Mouse (Mus musculus): ENCODE measurements around the gene Arhgef10l. TPM values are rescaled to one million over a fixed set of nuclear protein-coding genes. Genes with fewer than 3 reads are reported as not detected.
A peak's percentile ranks its signal among the peaks of the same experiment; 100 is the strongest.

Arhgef10l gene
- polyA plus RNA-seq, 1 experiment from 2014 or later, result 23.6 TPM

- no peak overlapping the region for H3K27ac ChIP-seq (ENCODE audit: low read depth, low read length)
- H3K4me1 ChIP-seq (replicated peaks; ENCODE audit: control insufficient read depth, insufficient read depth, low read length), result no peaks in the 10 kb centered on the region
- no peak overlapping the region for H3K4me2 ChIP-seq (ENCODE audit: low read depth, low read length, severe bottlenecking)
- H3K36me3 ChIP-seq (ENCODE audit: control insufficient read depth, insufficient read depth, low read length), result no peaks in the 10 kb centered on the region
- DNase-seq (ENCODE audit: low spot score) (no peak), ATAC-seq (replicated peaks; ENCODE audit: low FRiP score) (no peak)
- no peaks in the 10 kb centered on the region for H3K27me3 ChIP-seq (ENCODE audit: control insufficient read depth, insufficient read depth, low read length)
- H3K9me3 ChIP-seq (ENCODE audit: control insufficient read depth, low read length), result no peaks in the 10 kb centered on the region; the same call in 1 of the 2 replicates
- 89% methylated on average over 8 of the region's 8 CpGs for WGBS
- no peak overlapping the region for H3K9ac ChIP-seq (ENCODE audit: low read length)
- no peak overlapping the region for H3K4me3 ChIP-seq (ENCODE audit: low read depth, low read length)
Observed at GRCm38 (mm10) chr4:140637269-140637668, 28.5 kb downstream of the Arhgef10l start.

- Histone ChIP-seq H3K9me3 (ENCODE audit: control insufficient read depth, low read length) (no peaks in the 10 kb centered on the region), H3K4me3 (ENCODE audit: low read depth, low read length) (no peak overlapping the region), H3K36me3 (ENCODE audit: control insufficient read depth, insufficient read depth, low read length) (no peaks in the 10 kb centered on the region), H3K27me3 (ENCODE audit: control insufficient read depth, insufficient read depth, low read length) (no peaks in the 10 kb centered on the region), H3K27ac (ENCODE audit: low read depth, low read length) (no peak overlapping the region), H3K4me1 (replicated peaks; ENCODE audit: control insufficient read depth, insufficient read depth, low read length) (no peaks in the 10 kb centered on the region), H3K4me2 (ENCODE audit: low read depth, low read length, severe bottlenecking) (no peak overlapping the region), H3K9ac (ENCODE audit: low read length) (no peak overlapping the region)
- ATAC-seq (replicated peaks; ENCODE audit: low FRiP score), result no peak
- whole genome bisulfite sequencing, result 78% methylated on average over 5 of the region's 5 CpGs
- DNase-seq (ENCODE audit: low spot score), result no peak
Observed at GRCm38 (mm10) chr4:140636312-140636996, 29.4 kb downstream of the Arhgef10l start.

DNA sequence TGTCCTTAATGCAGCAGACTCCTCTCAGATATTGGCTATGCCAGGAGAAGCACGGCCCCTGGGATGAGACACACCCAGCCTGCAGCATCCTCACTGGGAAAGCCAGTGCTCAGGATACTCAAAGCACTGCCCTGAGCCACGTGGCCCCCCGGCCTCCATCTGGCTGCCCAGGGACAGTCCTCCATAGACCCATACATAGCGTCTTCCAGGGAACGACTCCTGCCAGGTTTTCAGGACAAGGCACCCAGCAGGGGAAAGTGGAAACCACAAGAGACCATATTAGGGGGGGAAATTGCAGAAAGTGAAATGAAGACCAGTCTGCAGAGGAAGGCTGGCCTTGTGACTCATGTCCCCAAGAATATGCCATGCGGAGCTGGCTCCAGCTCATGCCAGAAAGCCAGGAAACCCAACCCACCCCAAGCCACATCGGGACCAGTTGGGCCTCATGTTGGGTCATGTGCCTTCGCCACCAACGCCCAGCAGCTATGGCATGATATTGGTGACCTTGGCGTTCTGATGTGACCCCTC is 30.9 kb downstream of the Arhgef10l start:
- H3K36me3 ChIP-seq (ENCODE audit: control insufficient read depth, insufficient read depth, low read length), result no peaks in the 10 kb centered on the region
- H3K9ac ChIP-seq (ENCODE audit: low read length), result no peak overlapping the region
- DNase-seq (ENCODE audit: low spot score) (no peak), ATAC-seq (replicated peaks; ENCODE audit: low FRiP score) (no peak)
- no peaks in the 10 kb centered on the region for H3K9me3 ChIP-seq (ENCODE audit: control insufficient read depth, low read length)
- H3K4me1 ChIP-seq (replicated peaks; ENCODE audit: control insufficient read depth, insufficient read depth, low read length), result no peaks in the 10 kb centered on the region; the same call in 1 of the 2 replicates
- WGBS, result 81% methylated on average over 10 of the region's 10 CpGs
- H3K4me3 ChIP-seq (ENCODE audit: low read depth, low read length), result no peak overlapping the region
- no peak overlapping the region for H3K27ac ChIP-seq (ENCODE audit: low read depth, low read length)
- H3K4me2 ChIP-seq (ENCODE audit: low read depth, low read length, severe bottlenecking), result no peak overlapping the region
- H3K27me3 ChIP-seq (ENCODE audit: control insufficient read depth, insufficient read depth, low read length), result no peaks in the 10 kb centered on the region

GRCm38 (mm10) chr4:140631276-140631849 is 34.4 kb downstream of the Arhgef10l start:
- ATAC-seq (replicated peaks; ENCODE audit: low FRiP score), result no peak
- no peak overlapping the region for H3K4me2 ChIP-seq (ENCODE audit: low read depth, low read length, severe bottlenecking)
- DNase-seq (ENCODE audit: low spot score), result no peak
- H3K4me1 ChIP-seq (replicated peaks; ENCODE audit: control insufficient read depth, insufficient read depth, low read length), result peaks cover 5% of the 10 kb centered on the region
- no peak overlapping the region for H3K9ac ChIP-seq (ENCODE audit: low read length)
- no peaks in the 10 kb centered on the region for H3K27me3 ChIP-seq (ENCODE audit: control insufficient read depth, insufficient read depth, low read length)
- H3K36me3 ChIP-seq (ENCODE audit: control insufficient read depth, insufficient read depth, low read length), result no peaks in the 10 kb centered on the region
- no peaks in the 10 kb centered on the region for H3K9me3 ChIP-seq (ENCODE audit: control insufficient read depth, low read length)
- no peak overlapping the region for H3K27ac ChIP-seq (ENCODE audit: low read depth, low read length)
- 78% methylated on average over 6 of the region's 6 CpGs for WGBS
- no peak overlapping the region for H3K4me3 ChIP-seq (ENCODE audit: low read depth, low read length)

GRCm38 (mm10) chr4:140630651-140631241 is 35.1 kb downstream of the Arhgef10l start:
- no peaks in the 10 kb centered on the region for H3K36me3 ChIP-seq (ENCODE audit: control insufficient read depth, insufficient read depth, low read length)
- no peak overlapping the region for H3K9ac ChIP-seq (ENCODE audit: low read length)
- H3K9me3 ChIP-seq (ENCODE audit: control insufficient read depth, low read length), result no peaks in the 10 kb centered on the region
- H3K27me3 ChIP-seq (ENCODE audit: control insufficient read depth, insufficient read depth, low read length), result no peaks in the 10 kb centered on the region
- no peak for ATAC-seq (replicated peaks; ENCODE audit: low FRiP score)
- H3K4me3 ChIP-seq (ENCODE audit: low read depth, low read length), result no peak overlapping the region
- H3K4me2 ChIP-seq (ENCODE audit: low read depth, low read length, severe bottlenecking), result no peak overlapping the region
- no peak for DNase-seq (ENCODE audit: low spot score)
- 48% methylated on average over 15 of the region's 15 CpGs for WGBS
- H3K27ac ChIP-seq (ENCODE audit: low read depth, low read length), result no peak overlapping the region
- H3K4me1 ChIP-seq (replicated peaks; ENCODE audit: control insufficient read depth, insufficient read depth, low read length), result peaks cover 10% of the 10 kb centered on the region

DNA sequence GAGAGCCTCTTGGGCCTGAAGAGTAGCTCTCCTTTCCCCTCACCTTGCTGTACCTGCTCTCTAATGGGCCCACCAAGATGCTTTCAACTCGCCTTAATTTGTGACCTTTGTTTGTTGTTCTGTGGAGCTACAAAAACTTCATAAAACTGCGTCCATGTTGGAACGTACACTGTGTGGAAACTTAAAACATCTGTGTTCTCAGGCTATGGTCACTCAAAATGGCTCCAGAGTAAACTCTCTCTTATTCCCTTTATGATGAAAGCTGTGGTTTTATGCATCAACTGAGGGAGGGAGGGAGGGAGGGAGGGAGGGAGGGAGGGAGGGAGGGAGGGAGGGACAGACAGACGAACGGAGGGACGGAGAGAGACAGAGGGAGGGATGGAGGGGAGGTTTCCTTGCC is 35.7 kb downstream of the Arhgef10l start:
- H3K4me2 ChIP-seq (ENCODE audit: low read depth, low read length, severe bottlenecking), result no peak overlapping the region
- DNase-seq (ENCODE audit: low spot score) (no peak), ATAC-seq (replicated peaks; ENCODE audit: low FRiP score) (no peak)
- H3K4me3 ChIP-seq (ENCODE audit: low read depth, low read length), result no peak overlapping the region
- H3K27ac ChIP-seq (ENCODE audit: low read depth, low read length), result no peak overlapping the region
- peaks cover 16% of the 10 kb centered on the region for H3K4me1 ChIP-seq (replicated peaks; ENCODE audit: control insufficient read depth, insufficient read depth, low read length)
- H3K9ac ChIP-seq (ENCODE audit: low read length), result no peak overlapping the region
- no peaks in the 10 kb centered on the region for H3K36me3 ChIP-seq (ENCODE audit: control insufficient read depth, insufficient read depth, low read length)
- no peaks in the 10 kb centered on the region for H3K27me3 ChIP-seq (ENCODE audit: control insufficient read depth, insufficient read depth, low read length)
- WGBS, result 62% methylated on average over 6 of the region's 6 CpGs
- H3K9me3 ChIP-seq (ENCODE audit: control insufficient read depth, low read length), result no peaks in the 10 kb centered on the region

DNA sequence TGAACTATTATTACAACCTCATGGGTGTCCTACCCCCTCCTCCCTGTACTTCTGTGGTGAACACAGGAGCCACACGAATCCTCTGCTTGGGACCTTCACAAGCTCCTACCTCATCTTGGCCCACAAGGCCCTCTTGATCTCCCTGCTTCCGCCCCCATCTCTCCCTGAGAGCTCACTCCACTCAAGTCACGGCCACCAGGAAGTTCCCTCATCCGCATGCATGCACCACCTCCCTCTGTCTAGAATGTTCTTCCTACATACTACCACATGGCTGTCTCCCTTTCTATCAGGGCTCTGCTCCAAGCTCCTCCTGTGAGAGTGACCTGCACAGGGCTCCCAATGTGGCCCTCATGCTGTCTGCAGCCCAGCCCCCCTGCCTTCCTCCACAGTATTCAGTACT is 36.8 kb downstream of the Arhgef10l start:
- Histone ChIP-seq H3K9ac (ENCODE audit: low read length) (no peak overlapping the region), H3K9me3 (ENCODE audit: control insufficient read depth, low read length) (no peaks in the 10 kb centered on the region), H3K27me3 (ENCODE audit: control insufficient read depth, insufficient read depth, low read length) (no peaks in the 10 kb centered on the region), H3K4me3 (ENCODE audit: low read depth, low read length) (no peak overlapping the region), H3K4me2 (ENCODE audit: low read depth, low read length, severe bottlenecking) (no peak overlapping the region), H3K36me3 (ENCODE audit: control insufficient read depth, insufficient read depth, low read length) (no peaks in the 10 kb centered on the region), H3K4me1 (replicated peaks; ENCODE audit: control insufficient read depth, insufficient read depth, low read length) (peaks cover 23% of the 10 kb centered on the region), H3K27ac (ENCODE audit: low read depth, low read length) (peak overlapping the region; percentile 14; the same call in 1 of the 2 replicates)
- 72% methylated on average over 4 of the region's 4 CpGs for WGBS
- ATAC-seq (replicated peaks; ENCODE audit: low FRiP score) (no peak), DNase-seq (ENCODE audit: low spot score) (no peak)

DNA sequence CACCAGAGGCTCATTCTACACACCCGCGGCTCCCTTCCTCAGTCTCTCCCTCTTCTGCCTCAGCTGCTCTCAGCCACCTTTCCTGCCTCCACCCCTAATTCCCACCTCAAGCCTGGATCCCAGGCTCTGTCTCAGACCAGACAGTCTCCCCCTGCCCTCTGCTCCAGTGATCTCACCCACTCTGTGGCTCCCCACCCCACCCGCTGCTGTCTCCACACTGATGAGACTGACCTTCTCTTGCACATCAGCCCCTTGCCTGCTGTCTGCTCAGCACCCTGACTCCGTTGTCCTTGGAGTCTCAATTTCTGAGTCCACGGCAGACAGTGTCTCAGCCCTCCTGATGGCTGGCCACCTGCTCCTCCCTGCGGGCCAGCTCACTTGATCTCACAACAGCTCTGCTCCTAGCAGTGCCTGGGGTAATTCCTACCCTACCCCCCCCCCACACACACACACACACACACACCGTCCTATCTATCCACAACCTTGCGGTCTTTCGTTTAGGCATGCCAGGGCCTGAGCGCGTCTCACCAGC is 37.3 kb downstream of the Arhgef10l start:
- no peak overlapping the region for H3K4me2 ChIP-seq (ENCODE audit: low read depth, low read length, severe bottlenecking)
- DNase-seq (ENCODE audit: low spot score), result no peak
- peak overlapping the region; percentile 39; the same call in 1 of the 2 replicates for H3K27ac ChIP-seq (ENCODE audit: low read depth, low read length)
- H3K36me3 ChIP-seq (ENCODE audit: control insufficient read depth, insufficient read depth, low read length), result no peaks in the 10 kb centered on the region
- no peak overlapping the region for H3K9ac ChIP-seq (ENCODE audit: low read length)
- H3K4me1 ChIP-seq (replicated peaks; ENCODE audit: control insufficient read depth, insufficient read depth, low read length), result peaks cover 28% of the 10 kb centered on the region
- H3K4me3 ChIP-seq (ENCODE audit: low read depth, low read length), result no peak overlapping the region
- 58% methylated on average over 11 of the region's 11 CpGs for WGBS
- H3K27me3 ChIP-seq (ENCODE audit: control insufficient read depth, insufficient read depth, low read length), result no peaks in the 10 kb centered on the region
- no peaks in the 10 kb centered on the region for H3K9me3 ChIP-seq (ENCODE audit: control insufficient read depth, low read length)
- no peak for ATAC-seq (replicated peaks; ENCODE audit: low FRiP score)

Data from forebrain, embryonic 11.5 days (tissue).